Mouse (Mus musculus) heart, embryonic 10.5 days (tissue): ENCODE measurements around the gene Mid1ip1. TPM values are rescaled to one million over a fixed set of nuclear protein-coding genes. Genes with fewer than 3 reads are reported as not detected.
A peak's percentile ranks its signal among the peaks of the same experiment; 100 is the strongest.

ENCODE experiments used
- DNase-seq: peaks from one replicate; pipeline ENCODE4 v3.0.0-alpha.2; 2017; ENCODE audit warnings: low spot score
- H3K27ac ChIP-seq: fragments of 300-500 bp; sonication (generic); 2 replicates; pipeline ENCODE4 v1.5.1; 2016; ENCODE audit warnings: mild to moderate bottlenecking
- H3K27me3 ChIP-seq: fragments of 300-500 bp; sonication (generic); 2 replicates; pipeline ENCODE4 v1.6.1; 2016; ENCODE audit warnings: mild to moderate bottlenecking; ENCODE audit not compliant: poor library complexity, insufficient read depth, severe bottlenecking
- H3K36me3 ChIP-seq: fragments of 300-500 bp; sonication (generic); 2 replicates; pipeline ENCODE4 v1.6.1; 2016; ENCODE audit warnings: mild to moderate bottlenecking, moderate library complexity
- H3K4me1 ChIP-seq: fragments of 300-500 bp; sonication (generic); 2 replicates; pipeline ENCODE4 v1.6.1; 2016; ENCODE audit warnings: mild to moderate bottlenecking
- H3K4me3 ChIP-seq: fragments of 300-500 bp; sonication (generic); 2 replicates; pipeline ENCODE4 v1.5.1; 2016; ENCODE audit warnings: mild to moderate bottlenecking, moderate library complexity
- H3K9me3 ChIP-seq: fragments of 300-500 bp; sonication (generic); 2 replicates; pipeline ENCODE4 v1.6.1; 2016; ENCODE audit warnings: mild to moderate bottlenecking, moderate library complexity
- WGBS: fragments of 180-500 bp; shearing (Covaris S2); methylation state at CpG from one replicate; pipeline ENCODE4 v1.1.7; 2016; 5-methylcytosine and 5-hydroxymethylcytosine counted together
- polyA plus RNA-seq: library from polyadenylated mRNA; unstranded; fragments of >200 nt; fragmentation: Nextera tagmentation; extraction: Ambion mirVana; gene quantifications from 2 replicates; pipeline ENCODE4 v1.2.1, GENCODE M21; 2016

Mid1ip1 gene
- polyA plus RNA-seq: 30.8 and 39.9 TPM in 2 replicates

DNA sequence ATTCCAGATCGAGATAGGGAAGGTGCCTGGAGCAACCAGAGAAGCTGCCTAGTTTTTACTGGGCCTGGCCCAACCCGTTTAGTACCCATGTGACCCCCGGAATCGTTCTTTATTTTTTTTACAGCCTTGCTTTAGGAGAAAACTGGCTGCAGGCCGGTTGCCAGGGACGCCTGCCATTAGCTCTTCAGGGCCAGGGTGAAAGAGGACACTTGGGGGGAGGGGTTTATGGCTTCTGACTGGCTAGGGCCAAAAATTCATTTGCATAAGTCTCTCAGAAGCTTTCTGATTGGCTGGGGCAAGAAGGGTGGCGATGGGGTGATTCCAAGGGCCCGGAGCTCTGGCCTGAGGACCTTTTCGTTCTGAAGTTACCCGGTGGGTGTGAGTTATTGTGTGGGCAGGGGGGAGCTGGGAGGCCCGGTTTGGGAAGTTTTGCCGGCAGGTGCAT is at the start of gene Mid1ip1:
Gene Mid1ip1 (plus strand): TSS at position 318 of the 445 bp plus-strand sequence.
- 22% methylated on average over 12 of the region's 12 CpGs for WGBS
- peak; percentile 95 for DNase-seq
- peak within 1 kb of the TSS; percentile 43 for H3K4me3 ChIP-seq
- peak within 1 kb of the TSS; percentile 82 for H3K27ac ChIP-seq
- H3K9me3 ChIP-seq: no peaks in the 10 kb centered on the region
- H3K4me1 ChIP-seq: no peaks in the 10 kb centered on the region
- no peaks in the 10 kb centered on the region for H3K36me3 ChIP-seq
- peaks cover 8% of the 10 kb centered on the region; the same call in 1 of the 2 replicates for H3K27me3 ChIP-seq

DNA sequence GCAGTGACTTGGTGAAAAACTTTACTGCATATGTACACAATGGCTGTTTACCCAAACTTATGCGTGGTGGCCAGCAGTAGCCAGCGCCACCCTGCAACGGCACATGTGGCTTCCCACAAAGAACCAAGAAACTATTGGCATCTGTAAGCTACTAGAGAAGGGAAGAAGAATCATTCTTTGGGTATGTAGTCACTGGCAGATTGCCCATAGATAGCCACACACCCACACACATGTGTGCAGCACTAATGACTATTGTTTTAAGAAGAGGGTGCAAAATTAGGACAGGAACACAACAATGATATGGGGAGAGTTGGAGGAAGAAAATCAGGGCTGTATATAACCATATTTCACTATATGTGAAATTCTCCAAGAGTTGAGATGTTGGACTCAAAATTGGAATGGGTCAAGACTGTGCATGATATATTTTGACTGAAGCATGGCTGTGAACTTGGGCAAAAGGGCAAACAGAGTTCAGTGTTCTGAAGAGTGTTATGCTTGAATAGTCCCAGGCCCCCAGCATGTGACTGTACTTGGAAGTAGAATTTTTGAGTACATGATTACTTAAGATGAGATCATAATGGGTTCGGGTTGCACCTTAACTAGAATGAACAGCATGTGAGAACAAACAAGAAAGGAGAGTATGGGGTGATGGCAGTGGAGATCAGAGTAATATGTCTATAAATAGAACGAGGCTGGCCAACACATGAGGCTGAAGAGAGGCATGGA is 20.2 kb upstream of the Mid1ip1 start:
- H3K4me3 ChIP-seq: no peak overlapping the region
- H3K27ac ChIP-seq: no peak overlapping the region
- H3K36me3 ChIP-seq: no peaks in the 10 kb centered on the region
- no peaks in the 10 kb centered on the region for H3K27me3 ChIP-seq
- H3K9me3 ChIP-seq: no peaks in the 10 kb centered on the region
- WGBS: 85% methylated on average over 5 of the region's 5 CpGs
- DNase-seq: no peak
- no peaks in the 10 kb centered on the region for H3K4me1 ChIP-seq

DNA sequence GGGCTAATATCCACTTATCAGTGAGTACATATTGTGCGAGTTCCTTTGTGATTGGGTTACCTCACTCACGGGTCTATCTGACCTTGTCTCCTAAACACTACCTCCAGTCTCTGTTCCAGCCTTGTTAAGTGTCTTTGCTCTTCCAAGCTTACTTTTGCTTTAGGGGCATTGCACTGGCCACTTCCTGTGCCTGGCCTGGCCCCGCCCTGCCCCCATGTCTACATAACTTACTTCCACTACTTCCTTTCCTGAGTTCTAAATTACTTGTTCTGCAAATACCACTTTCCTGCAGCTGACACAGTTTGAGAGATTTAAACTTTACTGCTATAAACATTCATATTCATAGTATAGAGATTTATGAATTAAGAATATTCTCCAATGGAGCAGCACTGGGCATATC is 8.1 kb upstream of the Mid1ip1 start:
- Histone ChIP-seq H3K4me3 (no peak overlapping the region), H3K27ac (no peak overlapping the region), H3K27me3 (no peaks in the 10 kb centered on the region), H3K36me3 (no peaks in the 10 kb centered on the region), H3K4me1 (no peaks in the 10 kb centered on the region), H3K9me3 (no peaks in the 10 kb centered on the region)
- WGBS: 81% methylated on average over 3 of the region's 3 CpGs
- DNase-seq: no peak

DNA sequence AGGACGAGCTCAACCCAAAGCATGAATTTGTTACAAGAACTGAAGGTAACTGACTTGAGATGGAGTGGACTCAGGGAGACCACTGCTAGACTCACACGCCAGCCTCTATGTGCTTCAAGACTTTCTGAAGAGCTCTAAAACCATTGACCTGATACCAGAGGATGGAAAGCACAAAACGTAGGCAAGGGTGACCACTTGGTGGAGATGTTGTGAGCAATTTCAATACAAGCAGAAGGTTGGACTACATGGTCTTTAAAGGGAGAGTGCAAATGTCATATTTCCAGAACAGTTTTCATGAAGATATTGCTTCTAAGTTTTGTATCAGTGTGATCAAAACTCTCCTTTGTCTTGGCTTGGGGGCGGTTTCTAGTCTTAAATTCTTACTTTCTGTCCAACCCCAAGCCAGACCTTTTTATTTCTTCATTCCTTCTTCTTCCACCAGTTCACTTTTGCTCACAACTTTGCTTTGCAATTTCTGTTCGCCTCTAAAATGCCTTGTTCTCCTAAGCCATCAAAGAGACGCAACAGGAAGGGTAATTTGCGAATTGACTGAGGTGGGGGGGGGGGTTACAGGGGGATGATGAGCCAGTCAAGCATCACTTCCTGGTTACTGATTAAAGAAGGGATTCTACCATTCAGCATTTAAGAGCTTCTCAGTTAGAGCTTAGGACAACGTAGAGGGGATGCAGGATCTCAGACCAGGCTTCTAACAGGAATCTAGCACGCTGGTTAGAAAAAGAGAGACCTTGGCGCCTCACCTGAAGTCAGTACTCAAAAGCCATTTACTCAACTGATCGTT is 775 bp upstream of the Mid1ip1 start:
- H3K9me3 ChIP-seq: no peaks in the 10 kb centered on the region
- H3K27me3 ChIP-seq: peaks cover 8% of the 10 kb centered on the region; the same call in 1 of the 2 replicates
- DNase-seq: no peak
- 40% methylated on average over 11 of the region's 11 CpGs for WGBS
- H3K4me3 ChIP-seq: peak overlapping the region; percentile 43
- no peaks in the 10 kb centered on the region for H3K36me3 ChIP-seq
- H3K27ac ChIP-seq: 0 out of 2 replicates have a peak overlapping the region, but pooled peaks have one; percentile 52
- no peaks in the 10 kb centered on the region for H3K4me1 ChIP-seq

DNA sequence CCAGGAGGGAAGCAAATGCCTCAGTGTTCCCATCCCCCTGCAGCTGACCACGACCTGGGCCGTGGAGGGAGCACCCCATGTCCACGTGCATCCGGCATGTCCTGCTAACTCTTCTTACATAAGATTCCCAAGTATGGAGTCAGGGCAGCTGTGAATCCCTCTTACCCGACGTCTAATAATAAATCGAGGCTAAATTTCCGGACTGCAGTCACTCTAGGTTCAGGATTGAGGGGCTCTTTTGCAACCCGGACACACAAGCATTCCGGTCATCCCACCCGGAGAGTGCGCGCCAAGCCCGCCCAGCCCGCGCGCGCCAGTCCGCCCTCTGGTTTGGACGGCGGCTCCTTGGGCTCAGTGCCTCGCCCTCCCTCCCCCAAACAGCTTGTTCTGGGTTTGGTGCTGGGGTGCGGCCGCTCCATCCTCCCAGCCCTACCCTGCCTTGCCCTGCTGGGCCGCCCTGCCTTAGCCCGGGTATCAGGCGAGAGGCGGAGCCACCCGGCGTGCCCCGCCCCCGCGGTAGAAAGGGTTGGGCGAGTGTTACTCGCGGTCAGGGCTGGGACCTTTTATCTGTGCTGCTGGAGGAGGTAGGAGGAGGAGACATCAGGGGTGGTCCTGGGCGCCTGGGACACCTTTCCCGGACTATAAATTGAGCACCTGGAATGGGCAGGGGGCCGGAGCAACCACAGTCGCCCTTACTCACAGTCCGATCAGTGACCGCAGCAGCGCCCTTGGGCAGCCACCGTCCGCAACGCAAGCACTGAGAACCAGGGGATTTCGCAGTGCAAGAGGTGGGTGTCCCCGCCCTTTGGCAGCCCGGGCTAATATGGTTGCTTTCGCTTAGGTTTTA is 2.3 kb downstream of the Mid1ip1 start:
- peak; percentile 94 for DNase-seq
- H3K27ac ChIP-seq: peak overlapping the region; percentile 87
- no peaks in the 10 kb centered on the region for H3K36me3 ChIP-seq
- 16% methylated on average over 50 of the region's 50 CpGs for WGBS
- H3K9me3 ChIP-seq: no peaks in the 10 kb centered on the region
- peaks cover 8% of the 10 kb centered on the region; the same call in 1 of the 2 replicates for H3K27me3 ChIP-seq
- H3K4me1 ChIP-seq: no peaks in the 10 kb centered on the region
- peak overlapping the region; percentile 64 for H3K4me3 ChIP-seq

DNA sequence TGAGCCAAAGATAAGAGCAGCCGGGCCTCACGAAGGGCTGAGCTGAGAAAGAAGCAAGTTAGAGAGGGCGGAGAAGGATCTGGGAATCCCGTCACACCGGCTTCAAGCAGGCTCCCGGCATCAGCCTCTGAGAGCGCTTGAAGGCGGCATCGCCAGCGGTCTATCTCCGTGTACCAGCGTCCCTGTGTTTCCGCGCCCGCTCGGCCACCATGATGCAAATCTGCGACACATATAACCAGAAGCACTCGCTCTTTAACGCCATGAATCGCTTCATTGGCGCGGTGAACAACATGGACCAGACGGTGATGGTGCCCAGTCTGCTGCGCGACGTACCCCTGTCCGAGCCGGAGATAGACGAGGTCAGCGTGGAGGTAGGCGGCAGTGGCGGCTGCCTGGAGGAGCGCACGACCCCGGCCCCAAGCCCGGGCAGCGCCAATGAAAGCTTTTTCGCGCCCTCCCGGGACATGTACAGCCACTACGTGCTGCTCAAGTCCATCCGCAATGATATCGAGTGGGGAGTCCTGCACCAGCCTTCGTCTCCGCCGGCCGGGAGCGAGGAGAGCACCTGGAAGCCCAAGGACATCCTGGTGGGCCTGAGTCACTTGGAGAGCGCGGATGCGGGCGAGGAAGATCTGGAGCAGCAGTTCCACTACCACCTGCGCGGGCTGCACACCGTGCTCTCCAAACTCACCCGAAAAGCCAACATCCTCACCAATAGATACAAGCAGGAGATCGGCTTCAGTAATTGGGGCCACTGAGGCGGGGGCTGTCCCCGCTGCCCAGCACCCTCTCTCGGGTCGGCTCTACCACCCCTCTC is 3.4 kb downstream of the Mid1ip1 start:
- H3K27me3 ChIP-seq: peaks cover 8% of the 10 kb centered on the region; the same call in 1 of the 2 replicates
- H3K27ac ChIP-seq: peak overlapping the region; percentile 87
- 13% methylated on average over 61 of the region's 61 CpGs for WGBS
- DNase-seq: peak; percentile 75
- no peaks in the 10 kb centered on the region for H3K36me3 ChIP-seq
- no peaks in the 10 kb centered on the region for H3K4me1 ChIP-seq
- no peaks in the 10 kb centered on the region for H3K9me3 ChIP-seq
- H3K4me3 ChIP-seq: peak overlapping the region; percentile 64

DNA sequence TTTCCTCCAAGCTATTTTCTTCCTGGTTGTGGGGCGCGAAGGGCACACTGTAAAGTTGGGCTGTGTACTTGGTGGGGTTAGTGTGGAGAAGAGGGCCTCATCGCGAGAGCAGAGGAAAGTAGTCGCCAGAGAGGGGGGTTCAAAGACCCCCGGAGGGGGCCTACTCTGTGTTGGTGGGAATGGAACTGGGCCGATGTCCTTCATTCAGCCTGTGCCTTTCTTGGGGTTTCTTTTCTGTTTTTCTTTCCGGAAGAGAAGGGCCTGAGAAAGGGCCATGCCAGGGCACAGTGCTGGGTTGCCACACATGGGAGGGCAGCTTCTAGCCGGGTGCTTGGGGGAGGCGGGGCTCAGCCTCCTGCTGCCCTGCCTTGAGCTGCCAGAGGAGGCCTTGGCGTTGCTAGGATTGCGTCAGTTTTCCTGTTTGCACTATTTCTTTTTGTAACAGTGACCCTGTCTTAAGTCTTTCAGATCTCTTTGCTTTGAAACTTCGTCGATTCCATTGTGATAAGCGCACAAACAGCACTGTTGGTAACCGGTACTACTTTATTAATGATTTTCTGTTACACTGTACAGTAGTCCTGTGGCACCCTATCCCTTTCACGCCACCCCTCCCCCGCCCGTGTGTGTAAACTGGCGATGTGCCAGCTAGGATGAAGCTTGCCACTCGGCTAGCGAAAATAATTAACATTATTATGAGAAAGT is 4.2 kb downstream of the Mid1ip1 start:
- no peaks in the 10 kb centered on the region for H3K36me3 ChIP-seq
- H3K27ac ChIP-seq: peak overlapping the region; percentile 87
- DNase-seq: no peak
- peak overlapping the region; percentile 64 for H3K4me3 ChIP-seq
- H3K9me3 ChIP-seq: no peaks in the 10 kb centered on the region
- H3K27me3 ChIP-seq: peaks cover 8% of the 10 kb centered on the region; the same call in 1 of the 2 replicates
- no peaks in the 10 kb centered on the region for H3K4me1 ChIP-seq
- WGBS: 16% methylated on average over 22 of the region's 22 CpGs

DNA sequence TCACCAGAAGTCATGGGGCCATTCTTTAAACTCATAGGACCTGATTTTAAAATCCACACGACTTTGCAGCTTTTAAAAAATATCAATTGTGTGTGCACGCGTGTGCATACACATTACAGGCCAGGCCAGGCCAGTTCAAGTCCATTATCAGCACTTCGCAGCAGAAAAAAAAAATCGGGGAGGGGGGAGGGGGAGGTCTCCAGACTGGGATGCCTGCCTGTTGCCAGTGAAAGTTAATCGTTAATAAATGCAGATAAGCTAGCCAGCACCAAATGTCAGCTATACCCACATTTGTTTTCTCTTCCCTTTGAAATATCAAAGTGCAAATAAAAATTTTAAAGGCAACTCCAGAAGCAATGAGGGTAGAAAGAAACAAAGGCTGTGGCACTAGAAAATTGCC is 5.6 kb downstream of the Mid1ip1 start:
- DNase-seq: no peak
- Histone ChIP-seq H3K4me3 (no peak overlapping the region), H3K4me1 (no peaks in the 10 kb centered on the region), H3K27ac (no peak overlapping the region), H3K27me3 (peaks cover 8% of the 10 kb centered on the region; the same call in 1 of the 2 replicates), H3K9me3 (no peaks in the 10 kb centered on the region), H3K36me3 (no peaks in the 10 kb centered on the region)
- 28% methylated on average over 6 of the region's 6 CpGs for WGBS

DNA sequence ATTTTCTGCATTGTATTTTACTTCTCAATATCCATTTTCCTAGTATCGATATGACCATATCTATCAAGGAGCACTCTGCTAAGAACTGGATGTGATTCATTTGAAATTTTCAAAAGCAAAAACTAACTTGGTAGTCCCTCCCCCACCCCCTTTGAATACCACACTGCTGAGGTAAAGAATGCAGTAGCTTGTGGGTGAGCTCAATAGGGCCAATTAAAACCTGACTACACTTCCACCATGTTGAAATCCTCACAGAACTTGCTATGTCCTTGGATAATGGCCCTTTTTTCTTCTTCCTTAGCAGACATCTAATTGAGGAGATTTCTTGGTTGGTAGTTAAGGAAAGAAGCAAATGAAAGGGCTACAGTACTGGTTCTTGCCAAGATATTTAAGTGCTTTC is 9.8 kb downstream of the Mid1ip1 start:
- H3K36me3 ChIP-seq: no peaks in the 10 kb centered on the region

DNA sequence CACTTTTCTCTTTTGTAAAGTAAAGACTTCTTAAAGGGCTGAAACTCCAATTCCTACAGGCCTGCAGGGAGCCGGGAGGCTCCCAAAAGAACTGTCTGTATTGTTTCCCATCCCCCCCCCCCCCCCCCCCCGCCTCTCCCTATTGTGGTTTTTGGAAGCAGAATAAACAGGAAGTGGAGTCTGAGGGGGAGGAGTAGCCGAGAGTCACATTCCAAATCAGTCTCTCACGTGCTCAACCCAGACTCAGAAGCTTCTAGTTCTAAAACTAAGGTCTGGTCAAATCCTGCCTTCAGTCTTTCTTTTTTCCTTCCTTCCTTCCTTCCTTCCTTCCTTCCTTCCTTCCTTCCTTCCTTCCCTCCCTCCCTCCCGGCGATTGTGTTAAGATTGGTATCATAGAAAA is 14.7 kb downstream of the Mid1ip1 start:
- no peak overlapping the region for H3K4me3 ChIP-seq
- H3K27me3 ChIP-seq: no peaks in the 10 kb centered on the region
- no peak overlapping the region for H3K27ac ChIP-seq
- no peaks in the 10 kb centered on the region for H3K9me3 ChIP-seq
- 10% methylated on average over 6 of the region's 6 CpGs for WGBS
- DNase-seq: no peak
- no peaks in the 10 kb centered on the region for H3K4me1 ChIP-seq
- H3K36me3 ChIP-seq: no peaks in the 10 kb centered on the region

More for the DNA sequence above, 9.8 kb downstream of the Mid1ip1 start:
- 92% methylated on average over 1 of the region's 1 CpGs for WGBS
- DNase-seq: no peak
- Histone ChIP-seq H3K27ac (no peak overlapping the region), H3K4me3 (no peak overlapping the region), H3K4me1 (no peaks in the 10 kb centered on the region), H3K27me3 (no peaks in the 10 kb centered on the region), H3K9me3 (no peaks in the 10 kb centered on the region)

DNA sequence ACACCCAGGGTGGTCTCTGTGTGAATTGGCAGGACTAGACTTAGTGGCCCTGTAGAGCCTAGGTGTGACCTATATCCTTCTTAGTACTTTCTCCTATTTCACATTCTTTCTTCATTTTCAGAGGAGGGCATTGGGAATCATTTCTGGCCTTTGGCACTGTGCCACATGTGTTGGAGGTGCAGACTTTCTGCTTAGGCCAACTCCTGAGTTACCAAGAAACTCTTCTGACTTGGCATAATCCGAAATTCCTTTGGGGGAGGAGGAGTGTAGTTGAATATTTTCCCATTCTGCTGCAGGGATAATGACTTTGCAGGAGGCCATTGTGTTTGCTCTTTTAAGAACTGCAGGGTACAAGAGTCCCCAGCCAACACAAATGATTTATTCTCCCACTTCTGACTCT is 19.6 kb downstream of the Mid1ip1 start:
- Histone ChIP-seq H3K4me1 (no peaks in the 10 kb centered on the region), H3K27ac (no peak overlapping the region), H3K36me3 (no peaks in the 10 kb centered on the region), H3K4me3 (no peak overlapping the region), H3K9me3 (no peaks in the 10 kb centered on the region), H3K27me3 (no peaks in the 10 kb centered on the region)
- 24% methylated on average over 1 of the region's 1 CpGs for WGBS
- no peak for DNase-seq
